Mouse (Mus musculus): Measurements from ENCODE around the gene Lmf1. TPM values are rescaled to one million over a fixed set of nuclear protein-coding genes. Genes with fewer than 3 reads are reported as not detected.

Gene Lmf1
- polyA plus RNA-seq, 1 experiment from 2014 or later, result 34.9 TPM

DNA sequence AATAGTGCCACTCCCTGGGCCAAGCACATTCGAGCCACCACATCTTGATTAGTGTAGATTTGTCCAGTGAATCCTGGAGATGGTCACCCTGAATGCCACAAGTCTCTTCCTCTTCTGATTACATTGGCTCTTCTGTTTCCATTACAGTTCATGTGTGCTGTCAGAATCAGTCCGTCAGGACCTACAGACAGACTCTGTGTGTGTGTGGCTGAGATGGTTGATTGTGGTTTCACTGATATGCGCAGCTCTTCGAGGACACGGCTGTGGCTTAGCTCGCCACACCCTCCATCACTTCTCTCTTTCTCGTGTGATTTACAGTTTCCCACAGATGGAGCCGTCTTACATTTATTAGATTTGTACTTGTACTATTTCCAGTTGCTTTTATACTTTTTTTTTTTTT is 5.0 kb downstream of the Lmf1 start:
- WGBS (ENCODE audit: insufficient replicate concordance), result 77% methylated on average over 8 of the region's 8 CpGs
- H3K9ac ChIP-seq (ENCODE audit: low read depth, low read length), result no peak overlapping the region
- no peak for ATAC-seq (replicated peaks; ENCODE audit: insufficient number of reproducible peaks, low FRiP score, low TSS enrichment)
- no peaks in the 10 kb centered on the region for H3K27me3 ChIP-seq (ENCODE audit: control insufficient read depth, insufficient read depth, low read length)
- no peaks in the 10 kb centered on the region for H3K9me3 ChIP-seq (replicated peaks; ENCODE audit: control insufficient read depth, low read length)
- no peak overlapping the region for H3K4me2 ChIP-seq
- H3K4me1 ChIP-seq (ENCODE audit: control insufficient read depth, insufficient read depth, low read length), result peaks cover 24% of the 10 kb centered on the region
- H3K4me3 ChIP-seq (ENCODE audit: low read depth, low read length), result no peak overlapping the region
- H3K36me3 ChIP-seq (ENCODE audit: control insufficient read depth, insufficient read depth, low read length), result peaks cover 10% of the 10 kb centered on the region
- no peak overlapping the region for H3K27ac ChIP-seq (ENCODE audit: low read depth, low read length)

DNA sequence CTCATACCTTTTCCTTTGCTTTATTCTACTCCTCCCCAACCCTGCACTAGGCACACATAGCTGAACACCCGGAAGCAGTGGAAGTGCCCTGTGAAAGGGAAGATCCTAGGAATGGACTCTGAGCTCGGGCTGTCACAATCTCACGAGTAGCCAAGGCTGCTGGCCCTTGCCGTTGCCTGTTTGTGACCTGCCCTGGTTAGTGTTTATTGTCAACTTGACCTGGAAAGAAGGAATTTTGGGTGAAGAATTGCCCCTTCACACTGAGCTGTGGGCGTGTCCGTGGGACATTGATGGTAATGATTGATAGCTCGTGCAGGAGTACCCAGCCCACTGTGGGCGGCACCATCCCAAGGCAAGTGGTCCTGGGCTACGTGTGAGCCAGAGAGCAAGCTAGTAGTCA is 5.8 kb downstream of the Lmf1 start:
- H3K4me3 ChIP-seq (ENCODE audit: low read depth, low read length), result no peak overlapping the region
- no peak overlapping the region for H3K4me2 ChIP-seq
- no peaks in the 10 kb centered on the region for H3K27me3 ChIP-seq (ENCODE audit: control insufficient read depth, insufficient read depth, low read length)
- no peaks in the 10 kb centered on the region for H3K9me3 ChIP-seq (replicated peaks; ENCODE audit: control insufficient read depth, low read length)
- no peak for ATAC-seq (replicated peaks; ENCODE audit: insufficient number of reproducible peaks, low FRiP score, low TSS enrichment)
- peaks cover 21% of the 10 kb centered on the region for H3K4me1 ChIP-seq (ENCODE audit: control insufficient read depth, insufficient read depth, low read length)
- WGBS (ENCODE audit: insufficient replicate concordance), result 87% methylated on average over 9 of the region's 9 CpGs
- no peak overlapping the region for H3K9ac ChIP-seq (ENCODE audit: low read depth, low read length)
- peaks cover 13% of the 10 kb centered on the region for H3K36me3 ChIP-seq (ENCODE audit: control insufficient read depth, insufficient read depth, low read length)
- no peak overlapping the region for H3K27ac ChIP-seq (ENCODE audit: low read depth, low read length)

DNA sequence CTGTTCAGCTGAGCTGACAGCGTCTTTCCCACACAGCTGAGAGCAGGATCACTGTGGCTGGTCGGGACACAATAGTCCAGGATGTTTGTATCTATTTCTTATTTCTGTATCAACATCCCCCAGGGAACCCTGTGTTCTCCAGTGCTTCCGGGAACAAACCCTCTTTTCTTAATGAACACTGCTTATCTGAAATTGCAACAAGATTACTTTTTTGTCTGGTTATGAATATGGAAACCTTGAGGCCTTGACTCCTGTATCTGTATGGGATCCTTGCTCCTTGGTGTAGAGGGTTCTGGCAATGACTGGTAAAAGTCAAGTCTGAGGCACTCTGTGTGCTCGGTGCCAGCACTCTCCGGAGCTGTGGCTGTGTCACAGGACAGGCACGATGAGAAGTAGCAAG is 11.2 kb downstream of the Lmf1 start:
- no peaks in the 10 kb centered on the region for H3K9me3 ChIP-seq (replicated peaks; ENCODE audit: control insufficient read depth, low read length)
- WGBS (ENCODE audit: insufficient replicate concordance), result 89% methylated on average over 6 of the region's 6 CpGs
- peaks cover 12% of the 10 kb centered on the region for H3K36me3 ChIP-seq (ENCODE audit: control insufficient read depth, insufficient read depth, low read length)
- H3K4me1 ChIP-seq (ENCODE audit: control insufficient read depth, insufficient read depth, low read length), result peaks cover 9% of the 10 kb centered on the region
- H3K27me3 ChIP-seq (ENCODE audit: control insufficient read depth, insufficient read depth, low read length), result no peaks in the 10 kb centered on the region
- no peak overlapping the region for H3K4me2 ChIP-seq
- no peak overlapping the region for H3K4me3 ChIP-seq (ENCODE audit: low read depth, low read length)
- no peak overlapping the region for H3K27ac ChIP-seq (ENCODE audit: low read depth, low read length)
- H3K9ac ChIP-seq (ENCODE audit: low read depth, low read length), result no peak overlapping the region
- no peak for ATAC-seq (replicated peaks; ENCODE audit: insufficient number of reproducible peaks, low FRiP score, low TSS enrichment)

DNA sequence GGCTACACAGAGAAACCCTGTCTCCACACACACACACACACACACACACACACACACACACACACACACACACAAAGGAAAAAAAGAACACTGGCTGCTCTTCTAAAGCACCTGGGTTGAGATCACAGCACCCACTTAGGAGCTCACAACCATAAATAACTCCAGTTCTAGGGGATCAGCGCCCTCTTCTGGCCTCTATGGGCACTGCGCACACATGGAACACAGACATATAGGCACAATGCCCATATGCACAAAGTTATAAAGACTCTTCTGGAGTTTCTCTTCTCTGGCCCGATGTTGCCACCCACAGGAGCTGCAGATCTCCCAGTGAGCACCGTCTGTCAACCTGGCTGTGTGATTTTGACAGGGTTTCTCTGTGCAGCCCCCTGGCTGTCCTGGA is 12.1 kb downstream of the Lmf1 start:
- Histone ChIP-seq H3K4me2 (no peak overlapping the region), H3K27me3 (ENCODE audit: control insufficient read depth, insufficient read depth, low read length) (no peaks in the 10 kb centered on the region), H3K9ac (ENCODE audit: low read depth, low read length) (no peak overlapping the region), H3K36me3 (ENCODE audit: control insufficient read depth, insufficient read depth, low read length) (peaks cover 12% of the 10 kb centered on the region), H3K4me3 (ENCODE audit: low read depth, low read length) (no peak overlapping the region), H3K9me3 (replicated peaks; ENCODE audit: control insufficient read depth, low read length) (no peaks in the 10 kb centered on the region), H3K4me1 (ENCODE audit: control insufficient read depth, insufficient read depth, low read length) (peaks cover 9% of the 10 kb centered on the region), H3K27ac (ENCODE audit: low read depth, low read length) (no peak overlapping the region)
- ATAC-seq (replicated peaks; ENCODE audit: insufficient number of reproducible peaks, low FRiP score, low TSS enrichment), result no peak
- WGBS (ENCODE audit: insufficient replicate concordance), result 85% methylated on average over 4 of the region's 4 CpGs

DNA sequence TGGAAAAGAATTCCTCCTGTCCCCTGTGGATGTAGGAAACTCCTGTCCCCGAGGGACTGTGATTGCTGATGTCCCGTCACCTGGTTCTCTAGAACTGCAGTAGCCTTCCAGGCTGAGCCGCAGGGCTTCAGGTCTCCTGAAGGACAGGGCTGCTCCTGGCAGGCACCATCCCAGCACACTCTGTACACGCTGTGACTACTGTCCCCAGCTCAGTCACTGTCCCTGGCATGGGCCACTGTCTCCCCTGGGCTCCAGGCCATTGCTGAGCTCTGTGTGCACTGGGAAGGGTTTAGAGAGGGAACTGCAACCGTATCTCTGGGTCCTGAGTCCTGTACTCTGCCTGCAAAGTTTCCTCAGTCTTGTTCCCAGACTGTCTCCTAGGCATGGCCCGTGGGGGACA is 13.5 kb downstream of the Lmf1 start:
- Histone ChIP-seq H3K9ac (ENCODE audit: low read depth, low read length) (no peak overlapping the region), H3K4me3 (ENCODE audit: low read depth, low read length) (no peak overlapping the region), H3K27ac (ENCODE audit: low read depth, low read length) (no peak overlapping the region), H3K36me3 (ENCODE audit: control insufficient read depth, insufficient read depth, low read length) (peaks cover 10% of the 10 kb centered on the region), H3K4me1 (ENCODE audit: control insufficient read depth, insufficient read depth, low read length) (peaks cover 9% of the 10 kb centered on the region), H3K27me3 (ENCODE audit: control insufficient read depth, insufficient read depth, low read length) (no peaks in the 10 kb centered on the region), H3K9me3 (replicated peaks; ENCODE audit: control insufficient read depth, low read length) (no peaks in the 10 kb centered on the region), H3K4me2 (no peak overlapping the region)
- WGBS (ENCODE audit: insufficient replicate concordance), result 69% methylated on average over 6 of the region's 6 CpGs
- ATAC-seq (replicated peaks; ENCODE audit: insufficient number of reproducible peaks, low FRiP score, low TSS enrichment), result no peak

DNA sequence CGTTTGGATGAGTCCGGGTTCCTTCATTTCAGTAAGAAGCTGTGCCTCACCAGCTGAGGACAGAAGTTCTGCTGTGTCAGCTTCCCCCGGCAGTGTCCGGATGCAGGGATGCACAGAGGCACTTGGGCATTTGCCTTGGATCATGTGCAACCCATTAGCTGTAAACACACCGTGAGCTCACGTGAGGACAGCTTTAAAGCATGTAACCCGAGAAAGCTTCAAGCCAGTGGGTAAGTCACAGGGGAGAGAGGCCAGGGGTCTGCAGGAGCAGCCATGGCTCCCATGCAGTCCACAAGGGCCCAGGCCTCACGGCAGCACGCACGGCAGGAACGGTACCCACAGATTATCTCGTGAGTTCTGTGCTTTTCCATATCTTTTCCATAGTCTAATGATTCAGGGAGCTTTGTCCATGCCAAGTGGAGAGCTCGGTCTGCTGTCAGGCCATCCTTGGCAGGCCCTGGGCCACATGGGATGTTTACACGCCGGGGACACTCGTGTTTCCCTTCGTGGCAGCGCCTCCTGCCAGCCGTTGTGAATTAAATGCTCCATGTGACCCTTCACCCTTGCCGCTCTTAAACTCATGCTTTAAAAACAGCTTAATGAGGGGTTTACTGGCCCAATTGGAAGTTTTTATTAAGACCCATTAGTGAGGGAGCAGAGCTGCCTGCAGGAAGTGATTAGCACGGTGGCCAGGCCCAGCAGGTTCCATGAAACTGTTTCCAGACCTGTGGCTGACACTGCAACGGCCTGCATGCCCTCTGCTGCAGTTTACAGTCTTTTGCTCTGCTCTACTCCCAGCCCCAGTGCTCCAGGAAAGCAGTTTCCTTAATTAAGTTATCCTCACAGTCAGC is 14.8 kb downstream of the Lmf1 start:
- peaks cover 9% of the 10 kb centered on the region for H3K36me3 ChIP-seq (ENCODE audit: control insufficient read depth, insufficient read depth, low read length)
- H3K4me2 ChIP-seq, result no peak overlapping the region
- WGBS (ENCODE audit: insufficient replicate concordance), result 66% methylated on average over 22 of the region's 22 CpGs
- H3K9ac ChIP-seq (ENCODE audit: low read depth, low read length), result no peak overlapping the region
- no peaks in the 10 kb centered on the region for H3K27me3 ChIP-seq (ENCODE audit: control insufficient read depth, insufficient read depth, low read length)
- no peak overlapping the region for H3K27ac ChIP-seq (ENCODE audit: low read depth, low read length)
- no peak for ATAC-seq (replicated peaks; ENCODE audit: insufficient number of reproducible peaks, low FRiP score, low TSS enrichment)
- peaks cover 9% of the 10 kb centered on the region for H3K4me1 ChIP-seq (ENCODE audit: control insufficient read depth, insufficient read depth, low read length)
- no peaks in the 10 kb centered on the region for H3K9me3 ChIP-seq (replicated peaks; ENCODE audit: control insufficient read depth, low read length)
- no peak overlapping the region for H3K4me3 ChIP-seq (ENCODE audit: low read depth, low read length)

DNA sequence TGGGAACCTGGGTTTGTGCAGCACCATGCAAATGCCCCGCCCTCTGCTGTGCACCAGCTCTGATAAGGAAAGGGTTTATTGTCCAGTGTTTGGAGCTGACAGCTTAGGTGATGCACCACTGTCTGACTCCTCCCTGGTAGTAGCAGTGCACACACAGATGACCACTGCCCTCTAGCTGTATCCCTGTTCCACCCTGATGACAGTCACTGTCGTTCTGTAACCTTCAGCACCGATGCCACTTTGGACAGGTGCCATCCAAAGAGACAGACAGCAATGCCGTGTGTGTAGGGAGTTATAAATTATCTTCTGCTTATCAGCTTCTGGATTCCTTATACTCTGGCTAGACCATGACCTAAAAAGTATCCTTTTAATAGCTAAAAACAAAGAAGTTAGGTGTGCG is 16.6 kb downstream of the Lmf1 start:
- 63% methylated on average over 5 of the region's 5 CpGs for WGBS (ENCODE audit: insufficient replicate concordance)
- H3K27ac ChIP-seq (ENCODE audit: low read depth, low read length), result no peak overlapping the region
- no peaks in the 10 kb centered on the region for H3K9me3 ChIP-seq (replicated peaks; ENCODE audit: control insufficient read depth, low read length)
- no peak overlapping the region for H3K4me2 ChIP-seq
- no peak overlapping the region for H3K4me3 ChIP-seq (ENCODE audit: low read depth, low read length)
- peaks cover 12% of the 10 kb centered on the region for H3K4me1 ChIP-seq (ENCODE audit: control insufficient read depth, insufficient read depth, low read length)
- H3K27me3 ChIP-seq (ENCODE audit: control insufficient read depth, insufficient read depth, low read length), result no peaks in the 10 kb centered on the region
- no peak overlapping the region for H3K9ac ChIP-seq (ENCODE audit: low read depth, low read length)
- ATAC-seq (replicated peaks; ENCODE audit: insufficient number of reproducible peaks, low FRiP score, low TSS enrichment), result no peak
- no peaks in the 10 kb centered on the region; the same call in 1 of the 2 replicates for H3K36me3 ChIP-seq (ENCODE audit: control insufficient read depth, insufficient read depth, low read length)

DNA sequence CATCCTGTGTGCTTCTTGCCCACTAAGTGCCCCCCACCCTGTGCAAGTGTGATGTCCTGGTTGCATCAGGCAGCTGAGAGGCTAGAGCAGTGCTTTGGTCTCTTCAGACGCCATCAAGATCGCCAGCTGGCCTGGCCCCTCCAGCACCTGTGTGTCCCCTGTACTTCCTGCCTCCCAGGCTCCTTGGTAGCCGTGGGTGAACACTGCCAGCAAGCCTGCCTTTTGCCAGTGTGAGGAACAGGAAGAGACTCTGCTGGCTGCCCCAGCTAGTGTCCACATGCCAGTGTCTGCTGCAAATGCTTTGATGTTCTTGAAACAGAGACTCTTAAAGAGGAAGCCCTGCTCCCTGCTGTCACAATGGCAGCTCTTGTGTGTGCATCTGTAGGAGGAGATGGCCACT is 18.7 kb downstream of the Lmf1 start:
- 74% methylated on average over 3 of the region's 3 CpGs for WGBS (ENCODE audit: insufficient replicate concordance)

DNA sequence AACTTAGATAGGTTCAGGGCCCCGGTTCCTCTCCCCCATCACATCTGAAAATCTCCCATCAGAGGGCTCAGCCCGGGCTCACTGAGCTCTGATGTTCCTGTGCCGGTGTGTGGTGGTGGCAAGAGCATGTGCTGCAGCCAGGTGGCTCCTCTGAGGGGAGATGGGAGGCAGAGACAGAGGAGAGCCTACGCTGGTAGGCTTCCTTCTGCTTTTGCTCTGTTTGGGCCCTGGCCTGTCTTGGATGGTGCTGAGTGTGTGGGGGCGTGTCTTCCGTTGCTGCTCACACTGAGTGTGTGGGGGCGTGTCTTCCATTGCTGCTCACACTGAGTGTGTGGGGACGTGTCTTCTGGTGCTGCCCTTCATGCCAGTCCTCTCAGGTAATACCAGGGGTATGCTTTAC is 23.5 kb downstream of the Lmf1 start:
- no peak overlapping the region for H3K4me2 ChIP-seq
- H3K36me3 ChIP-seq (ENCODE audit: control insufficient read depth, insufficient read depth, low read length), result no peaks in the 10 kb centered on the region
- H3K27ac ChIP-seq (ENCODE audit: low read depth, low read length), result no peak overlapping the region
- peaks cover 19% of the 10 kb centered on the region; the same call in 1 of the 2 replicates for H3K4me1 ChIP-seq (ENCODE audit: control insufficient read depth, insufficient read depth, low read length)
- no peaks in the 10 kb centered on the region for H3K27me3 ChIP-seq (ENCODE audit: control insufficient read depth, insufficient read depth, low read length)
- H3K4me3 ChIP-seq (ENCODE audit: low read depth, low read length), result no peak overlapping the region
- ATAC-seq (replicated peaks; ENCODE audit: insufficient number of reproducible peaks, low FRiP score, low TSS enrichment), result no peak
- WGBS (ENCODE audit: insufficient replicate concordance), result 73% methylated on average over 8 of the region's 8 CpGs
- no peak overlapping the region for H3K9ac ChIP-seq (ENCODE audit: low read depth, low read length)
- no peaks in the 10 kb centered on the region for H3K9me3 ChIP-seq (replicated peaks; ENCODE audit: control insufficient read depth, low read length)

More for the DNA sequence above, 18.7 kb downstream of the Lmf1 start:
- Histone ChIP-seq H3K9me3 (replicated peaks; ENCODE audit: control insufficient read depth, low read length) (no peaks in the 10 kb centered on the region), H3K27me3 (ENCODE audit: control insufficient read depth, insufficient read depth, low read length) (no peaks in the 10 kb centered on the region), H3K36me3 (ENCODE audit: control insufficient read depth, insufficient read depth, low read length) (no peaks in the 10 kb centered on the region), H3K4me1 (ENCODE audit: control insufficient read depth, insufficient read depth, low read length) (peaks cover 14% of the 10 kb centered on the region), H3K4me2 (no peak overlapping the region), H3K27ac (ENCODE audit: low read depth, low read length) (no peak overlapping the region), H3K9ac (ENCODE audit: low read depth, low read length) (no peak overlapping the region), H3K4me3 (ENCODE audit: low read depth, low read length) (no peak overlapping the region)
- ATAC-seq (replicated peaks; ENCODE audit: insufficient number of reproducible peaks, low FRiP score, low TSS enrichment), result no peak
